Mouse (Mus musculus) heart, adult 2 months (tissue): Measurements from ENCODE around the gene Cox6a1.

Experiments
- CTCF ChIP-seq: fragments of 200-600 bp; IDR thresholded peaks from 2 replicates; pipeline ENCODE4 v1.8.1; 2022; ENCODE audit warnings: antibody characterized with exemption, mild to moderate bottlenecking, moderate library complexity
- POLR2A ChIP-seq: fragments of 200-500 bp; IDR thresholded peaks from 2 replicates; pipeline ENCODE4 v1.6.1; 2011; ENCODE audit warnings: mild to moderate bottlenecking, low read depth, low read length, control low read depth; ENCODE audit not compliant: insufficient read depth

DNA sequence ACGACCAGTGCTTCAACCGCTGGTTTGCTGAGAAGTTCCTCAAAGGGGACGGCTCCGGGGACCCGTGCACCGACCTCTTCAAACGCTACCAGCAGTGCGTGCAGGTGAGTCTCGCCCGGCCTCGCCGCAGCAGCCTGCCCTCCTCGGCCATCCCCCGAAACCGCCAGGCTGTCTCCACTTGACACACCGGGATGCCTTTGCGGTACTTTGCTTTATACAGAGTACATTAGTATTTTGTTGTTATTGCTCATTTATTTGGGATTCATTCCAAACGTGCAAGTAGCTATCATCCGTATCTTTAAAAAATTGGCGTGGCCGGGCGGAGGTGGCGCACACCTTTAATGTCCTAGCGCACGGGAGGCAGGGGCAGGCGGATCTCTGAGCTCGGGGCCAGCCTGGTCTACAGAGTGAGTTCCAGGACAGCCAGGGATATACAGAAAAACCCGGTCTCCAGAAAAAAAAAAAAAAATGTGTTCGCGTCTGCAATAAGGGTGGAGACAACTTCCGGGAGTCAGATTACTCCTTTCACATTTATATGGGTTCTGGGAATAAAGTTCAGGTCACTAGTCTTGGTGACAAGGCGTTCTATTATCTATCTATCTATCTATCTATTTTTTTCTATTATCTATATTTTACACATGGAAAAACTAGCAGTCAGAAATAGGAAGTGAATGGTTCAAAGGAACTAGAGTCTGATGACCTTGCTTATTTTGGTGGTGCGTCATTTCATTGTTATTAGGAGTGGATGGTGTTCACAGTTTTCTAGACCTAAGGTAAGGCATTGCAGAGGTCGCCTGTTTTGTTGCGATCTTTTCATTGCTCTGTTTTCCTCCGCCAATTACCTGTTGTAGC is 7.2 kb downstream of the Cox6a1 start:
- TF ChIP-seq CTCF, result no peak
- TF ChIP-seq POLR2A, result no peak
